Mouse (Mus musculus) layer of hippocampus, adult 11-12 months (tissue): ENCODE results near the gene Cds1.
A peak's percentile ranks its signal among the peaks of the same experiment; 100 is the strongest.
"Not testable (repeated sequence)": the region's sequence is repeated elsewhere in the genome, so short reads cannot be mapped to it uniquely, and the experiment has no call there.

Source experiments
- DNase-seq: peaks from one replicate; pipeline ENCODE4 v3.0.0; 2022; ENCODE audit warnings: low spot score

The Cds1 gene

DNA sequence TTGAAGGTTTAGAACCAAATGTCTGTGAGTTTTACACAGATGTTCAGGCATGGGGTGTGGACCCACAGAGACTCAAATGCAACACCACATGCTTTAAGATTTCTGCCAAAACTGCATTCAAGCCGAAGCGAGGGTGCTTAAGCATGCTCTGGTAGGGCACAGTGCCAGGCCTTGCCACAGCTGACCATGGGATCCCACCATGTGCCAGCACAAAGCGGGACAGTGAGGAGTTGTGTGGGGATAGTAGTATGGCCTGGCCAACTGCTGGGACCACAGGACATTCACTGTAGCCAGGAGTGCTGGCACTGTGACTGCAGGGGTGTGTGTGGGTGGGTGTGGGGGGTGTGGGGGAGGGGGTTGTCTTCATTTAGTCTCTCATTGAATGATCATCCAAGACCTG, 64.0 kb downstream of the Cds1 start:
- no peak for DNase-seq

- no peak for DNase-seq
These were observed 65.2 kb downstream of the Cds1 start for GRCm38 (mm10) chr5:101830180-101830579.

DNA sequence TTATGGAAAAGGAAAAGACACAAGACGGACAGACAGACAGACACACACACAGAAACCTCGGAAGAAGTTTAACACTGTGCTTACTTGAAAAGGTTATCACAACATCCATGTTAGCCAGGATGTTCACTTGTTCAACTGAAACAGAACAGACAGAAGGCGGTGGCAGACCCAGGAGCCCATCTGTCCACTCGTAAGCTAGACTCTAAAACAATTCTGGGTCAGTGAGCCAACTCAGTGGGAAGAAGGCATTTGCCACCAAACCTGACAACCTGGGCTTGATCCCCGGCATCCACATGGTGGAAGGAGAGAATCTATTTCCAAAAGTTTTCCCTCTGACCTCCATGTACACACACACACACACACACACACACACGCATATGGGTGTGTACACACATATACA, 67.1 kb downstream of the Cds1 start:
- DNase-seq = no peak

DNA sequence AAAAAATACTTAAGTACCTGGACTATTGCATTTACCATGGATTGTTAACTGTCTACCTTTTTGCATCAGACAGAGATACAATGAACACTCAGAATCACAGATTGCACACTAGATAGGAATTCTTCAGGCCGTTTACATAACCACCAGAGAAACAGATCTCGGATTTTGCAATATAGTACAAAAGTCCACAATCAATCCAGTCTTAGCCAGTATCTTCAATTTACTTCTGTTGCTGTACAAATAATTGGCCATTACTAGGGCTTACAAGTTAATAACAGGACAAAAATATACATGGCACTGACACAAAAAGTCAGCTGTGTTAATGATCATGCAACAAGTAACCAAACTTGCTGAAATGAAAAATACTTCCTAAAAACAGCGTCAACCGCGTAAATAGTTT, 68.1 kb downstream of the Cds1 start:
- DNase-seq = no peak

DNA sequence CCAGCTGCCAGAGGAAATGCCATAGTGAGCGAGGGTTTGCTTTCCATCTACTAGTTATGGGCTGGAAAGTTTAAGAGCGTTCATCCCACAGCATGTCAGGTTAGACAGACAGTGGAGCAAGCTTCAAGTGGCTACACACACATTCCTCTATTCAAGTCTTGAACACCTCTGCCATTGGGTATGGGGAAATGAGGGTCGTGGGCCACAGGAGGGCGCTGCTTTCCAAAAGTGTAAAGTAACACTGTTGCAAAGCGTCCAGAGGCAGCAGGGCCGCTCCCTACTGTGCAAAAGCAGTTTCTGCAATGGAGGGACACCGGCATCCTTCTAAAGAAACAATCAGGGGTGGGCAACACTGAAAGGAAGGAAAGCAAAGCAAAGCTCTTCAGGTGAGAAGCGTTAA, 68.9 kb downstream of the Cds1 start:
- no peak for DNase-seq

GRCm38 (mm10) chr5:101836221-101836620, 71.3 kb downstream of the Cds1 start:
- DNase-seq = no peak

- DNase-seq = not testable (repeated sequence)
These were observed 72.7 kb downstream of the Cds1 start for GRCm38 (mm10) chr5:101837605-101838004.

GRCm38 (mm10) chr5:101840476-101840875, 75.5 kb downstream of the Cds1 start:
- no peak for DNase-seq

- peak; percentile 47 for DNase-seq
These were observed 80.1 kb downstream of the Cds1 start for GRCm38 (mm10) chr5:101845011-101845410.

- no peak for DNase-seq
These were observed 81.0 kb downstream of the Cds1 start for GRCm38 (mm10) chr5:101845930-101846329.

- no peak for DNase-seq
These were observed 82.4 kb downstream of the Cds1 start for GRCm38 (mm10) chr5:101847323-101847722.

DNA sequence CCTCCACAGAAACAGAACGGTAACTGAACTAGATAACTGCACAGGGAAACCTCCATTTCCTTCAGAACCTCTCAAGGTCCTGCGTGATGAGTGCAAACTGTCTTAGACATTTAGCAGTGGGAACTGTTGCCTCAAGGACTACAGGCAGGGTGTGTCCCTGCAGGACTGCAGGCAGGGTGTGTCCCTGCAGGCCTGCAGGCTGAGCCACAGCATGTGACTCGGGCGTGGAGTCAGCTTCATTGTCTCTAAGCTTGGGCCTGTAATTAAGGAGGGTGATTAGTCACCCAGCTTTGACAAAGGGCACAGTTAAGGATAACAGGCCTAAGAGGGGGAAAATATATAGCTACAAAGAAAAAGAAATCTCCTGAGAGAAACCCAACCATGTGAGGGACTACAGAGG, 82.8 kb downstream of the Cds1 start:
- no peak for DNase-seq

GRCm38 (mm10) chr5:101851133-101851532, 86.2 kb downstream of the Cds1 start:
- DNase-seq = no peak

GRCm38 (mm10) chr5:101852116-101852680, 87.3 kb downstream of the Cds1 start:
- no peak for DNase-seq

DNA sequence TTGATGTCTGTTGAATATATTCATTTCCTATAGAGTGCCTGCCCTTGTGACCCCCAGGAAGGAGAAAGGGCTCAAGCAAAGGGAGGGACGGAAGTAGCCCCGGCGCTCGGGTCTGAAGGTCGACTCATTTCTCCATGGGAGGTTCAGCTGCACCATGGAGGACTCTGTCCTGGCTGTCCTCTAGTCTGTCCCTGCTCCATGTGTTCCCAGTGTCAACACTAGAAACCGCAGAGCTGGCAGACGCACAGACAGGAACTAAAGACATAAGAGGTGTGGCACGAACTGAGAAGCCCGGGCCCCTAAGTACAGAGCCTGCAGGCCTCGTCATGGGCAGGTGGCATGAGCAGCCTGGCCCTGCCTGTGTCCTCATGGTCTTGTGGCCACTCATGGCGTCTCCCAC, 89.2 kb downstream of the Cds1 start:
- no peak for DNase-seq

GRCm38 (mm10) chr5:101854667-101855066, 89.7 kb downstream of the Cds1 start:
- peak; percentile 45 for DNase-seq

GRCm38 (mm10) chr5:101855475-101855874, 90.5 kb downstream of the Cds1 start:
- no peak for DNase-seq

GRCm38 (mm10) chr5:101858891-101859436, 94.0 kb downstream of the Cds1 start:
- DNase-seq = no peak

DNA sequence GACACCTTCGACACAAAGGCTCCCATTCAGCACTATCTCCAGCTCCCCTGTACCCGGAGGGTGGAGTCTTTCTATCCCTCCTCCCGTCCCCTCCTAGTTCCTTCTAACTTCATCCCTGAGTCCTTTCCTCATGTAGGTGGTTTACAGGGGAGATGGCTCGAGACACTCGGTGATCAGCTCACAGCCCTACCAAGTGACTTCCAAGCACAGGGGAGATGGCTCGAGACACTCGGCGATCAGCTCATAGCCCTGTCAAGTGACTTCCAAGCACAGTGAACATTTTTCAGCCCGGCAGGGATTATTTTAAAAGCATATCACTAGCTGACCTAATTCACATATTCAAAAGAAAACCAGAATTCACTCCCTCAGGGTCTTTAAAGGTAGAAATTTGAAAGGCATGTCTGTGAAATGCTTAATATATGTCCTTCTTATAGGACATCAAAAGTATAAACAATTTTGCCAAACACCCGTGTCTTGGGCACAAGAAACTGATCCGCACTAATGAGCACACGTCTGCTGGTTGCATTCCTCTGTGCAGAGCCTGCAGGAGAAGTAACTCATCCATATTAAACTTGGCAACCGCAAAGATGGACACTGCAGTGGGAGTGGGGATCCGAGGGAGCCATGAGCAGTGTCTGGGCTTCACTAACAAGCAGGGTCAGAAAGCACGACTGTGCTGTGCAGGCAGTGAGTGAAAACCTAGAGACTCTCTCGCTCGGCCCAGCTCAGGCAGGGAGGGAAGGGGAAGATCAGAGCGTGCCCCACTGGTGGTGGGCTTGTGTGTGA, 97.0 kb downstream of the Cds1 start:
- DNase-seq = no peak

GRCm38 (mm10) chr5:101862651-101863050, 97.7 kb downstream of the Cds1 start:
- peak; percentile 39 for DNase-seq

DNA sequence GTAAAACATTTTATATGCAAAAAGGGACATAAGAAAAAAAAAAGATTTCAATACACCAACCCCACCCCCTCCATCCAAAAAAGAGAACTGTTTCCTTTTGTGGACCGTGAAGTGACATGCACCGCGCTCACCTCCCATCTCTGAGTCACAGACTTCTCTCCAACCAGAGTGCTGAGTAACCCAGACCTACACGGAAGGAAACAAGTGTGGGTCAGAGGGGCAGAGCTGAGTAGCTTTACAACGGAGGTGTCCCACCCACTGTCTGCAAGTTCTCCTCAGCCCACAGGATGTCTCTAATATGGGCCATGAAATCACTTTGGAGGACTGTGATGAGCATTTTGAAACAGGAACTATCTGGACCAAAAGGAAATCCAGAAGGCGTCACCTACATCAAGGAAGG, 99.0 kb downstream of the Cds1 start:
- DNase-seq = no peak

- DNase-seq = no peak
These were observed 101.8 kb downstream of the Cds1 start for GRCm38 (mm10) chr5:101866722-101867121.
